In genomic region chr11:111450811-111451494, GRCm38 (mm10) we compare ENCODE assay signal across 11 mouse cellular contexts.
DNase-seq lines count a peak whose midpoint lies in the region; ATAC-seq and TF ChIP-seq lines count a peak whose summit lies in the region.
"Had no signal": no experiment of that assay in that cellular context is flagged by ENCODE, and none has a peak within 500 bp of the region (broad histone marks: within the 10 kb centered on the region; RNA-seq: fewer than 3 reads in every experiment).

No protein-coding gene starts in this region.

- no peak for TF ChIP-seq CTCF in brain, embryonic 14.5 days (IDR thresholded peaks at IDR 0.05; ENCODE audit: borderline replicate concordance, extremely low read depth, insufficient read depth, insufficient read length)

- H3K36me3 ChIP-seq in heart, embryonic 15.5 days: no peaks in the 10 kb centered on the region
- H3K36me3 ChIP-seq in limb, embryonic 14.5 days (ENCODE audit: control insufficient read depth, insufficient read depth, low read length): no peaks in the 10 kb centered on the region
- no peaks in the 10 kb centered on the region for H3K36me3 ChIP-seq in limb, embryonic 10.5 days
- H3K36me3 ChIP-seq: intestine, embryonic 15.5 days had no signal

- TF ChIP-seq POLR2A in limb, embryonic 14.5 days (IDR thresholded peaks at IDR 0.05; ENCODE audit: borderline replicate concordance, extremely low read depth, insufficient read depth, insufficient read length): no peak
- TF ChIP-seq POLR2A in brain, embryonic 14.5 days (IDR thresholded peaks at IDR 0.05; ENCODE audit: borderline replicate concordance, extremely low read depth, insufficient read depth, insufficient read length, poor library complexity, severe bottlenecking): no peak

- DNase-seq in cerebellum, postnatal 10 days: peak; percentile 81 to 88
- DNase-seq in cerebellum, adult 8-10 months: no peak
- DNase-seq in heart, postnatal 25 days (ENCODE audit: low spot score): no peak
- DNase-seq in limb, embryonic 14.5 days (ENCODE audit: low spot score): peak; percentile 54
- DNase-seq in limb, embryonic 10.5 days (ENCODE audit: low spot score): no peak
- peak; percentile 86 for DNase-seq in brain, embryonic 14.5 days (ENCODE audit: low read depth)
- no peak for DNase-seq in spleen, adult 18-20 months
- DNase-seq: right cerebral cortex, postnatal 25 days had no signal

- ATAC-seq in heart, embryonic 15.5 days (replicated peaks; ENCODE audit: insufficient number of reproducible peaks, insufficient read depth, low FRiP score, low read depth): peak; percentile 67
- peak; percentile 41 for ATAC-seq in limb, embryonic 14.5 days (ENCODE audit: low FRiP score, low read depth)
- ATAC-seq: intestine, embryonic 15.5 days; Patski had no signal

- H3K9me3 ChIP-seq in heart, embryonic 15.5 days (replicated peaks): no peaks in the 10 kb centered on the region
- H3K9me3 ChIP-seq in limb, embryonic 14.5 days (ENCODE audit: control insufficient read depth, low read length): no peaks in the 10 kb centered on the region
- H3K9me3 ChIP-seq in limb, embryonic 10.5 days (replicated peaks): no peaks in the 10 kb centered on the region
- H3K9me3 ChIP-seq: intestine, embryonic 15.5 days had no signal

- H3K27ac ChIP-seq in heart, embryonic 15.5 days: peak overlapping the region; percentile 46
- no peak overlapping the region for H3K27ac ChIP-seq in limb, embryonic 14.5 days (replicated peaks; ENCODE audit: low read depth, low read length)
- H3K27ac ChIP-seq in limb, embryonic 10.5 days: no peak overlapping the region
- H3K27ac ChIP-seq: intestine, embryonic 15.5 days had no signal

- H3K9ac ChIP-seq in heart, embryonic 15.5 days: no peak overlapping the region
- no peak overlapping the region for H3K9ac ChIP-seq in limb, embryonic 14.5 days (ENCODE audit: low read depth, low read length, severe bottlenecking)
- H3K9ac ChIP-seq: intestine, embryonic 15.5 days had no signal

- intact Hi-C loops in heart, postnatal 25 days (cut with DNase I): no loop called here

- no peaks in the 10 kb centered on the region for H3K27me3 ChIP-seq in heart, embryonic 15.5 days
- H3K27me3 ChIP-seq in limb, embryonic 14.5 days (ENCODE audit: control insufficient read depth, insufficient read depth, low read length): no peaks in the 10 kb centered on the region
- H3K27me3 ChIP-seq in limb, embryonic 10.5 days (ENCODE audit: low read depth, poor library complexity, severe bottlenecking): no peaks in the 10 kb centered on the region
- H3K27me3 ChIP-seq: intestine, embryonic 15.5 days; Patski had no signal

- H3K4me1 ChIP-seq in heart, embryonic 15.5 days (replicated peaks): peaks cover 11% of the 10 kb centered on the region
- H3K4me1 ChIP-seq in limb, embryonic 14.5 days (ENCODE audit: control insufficient read depth, insufficient read depth, low read length): no peaks in the 10 kb centered on the region
- H3K4me1 ChIP-seq in limb, embryonic 10.5 days: no peaks in the 10 kb centered on the region
- H3K4me1 ChIP-seq: intestine, embryonic 15.5 days had no signal

- peak overlapping the region; percentile 37 for H3K4me2 ChIP-seq in heart, embryonic 15.5 days
- H3K4me2 ChIP-seq in limb, embryonic 14.5 days (replicated peaks; ENCODE audit: low read depth, low read length, severe bottlenecking): no peak overlapping the region
- H3K4me2 ChIP-seq: intestine, embryonic 15.5 days had no signal

- WGBS in heart, embryonic 15.5 days: 48% methylated on average over 3 of the region's 3 CpGs
- 68% methylated on average over 3 of the region's 3 CpGs for WGBS in limb, embryonic 14.5 days
- 85% methylated on average over 3 of the region's 3 CpGs for WGBS in limb, embryonic 10.5 days

- peak overlapping the region; percentile 23; the same call in 1 of the 2 replicates for H3K4me3 ChIP-seq in heart, embryonic 15.5 days
- no peak overlapping the region for H3K4me3 ChIP-seq in limb, embryonic 14.5 days (replicated peaks; ENCODE audit: low read length)
- H3K4me3 ChIP-seq in limb, embryonic 10.5 days: no peak overlapping the region
- H3K4me3 ChIP-seq: intestine, embryonic 15.5 days had no signal

Comparison
In these comparisons a context has a peak if more than half of its experiments do, and no peak if none do; other contexts are left out.
1. DNase-seq: peak in cerebellum, postnatal 10 days (2 of 2), limb, embryonic 14.5 days (single experiment) and brain, embryonic 14.5 days (single experiment); none in cerebellum, adult 8-10 months (single experiment), heart, postnatal 25 days (single experiment), limb, embryonic 10.5 days (single experiment) and spleen, adult 18-20 months (0 of 2).